Mouse (Mus musculus) MN1 (cell line): ENCODE measurements around the gene Clec1a.
"Not testable (repeated sequence)": the region's sequence is repeated elsewhere in the genome, so short reads cannot be mapped to it uniquely, and the experiment has no call there.

Source experiments
- DNase-seq: peaks from one replicate; pipeline ENCODE4 v3.0.0-alpha.2; 2016; ENCODE audit warnings: low spot score

Gene Clec1a

GRCm38 (mm10) chr6:129451411-129452039 is at the start of gene Clec1a:
Gene Clec1a, minus strand, starts transcription at chr6:129452000.
- DNase-seq: no peak

- not testable (repeated sequence) for DNase-seq
These were observed 47.7 kb upstream of the Clec1a start for GRCm38 (mm10) chr6:129499516-129499915.

GRCm38 (mm10) chr6:129497345-129498218 is 45.8 kb upstream of the Clec1a start:
- no peak for DNase-seq

GRCm38 (mm10) chr6:129494924-129495323 is 43.1 kb upstream of the Clec1a start:
- no peak for DNase-seq

- no peak for DNase-seq
These were observed 28.5 kb upstream of the Clec1a start for GRCm38 (mm10) chr6:129480089-129480958.

GRCm38 (mm10) chr6:129476404-129477126 is 24.8 kb upstream of the Clec1a start:
- no peak for DNase-seq

- DNase-seq: no peak
These were observed 20.8 kb upstream of the Clec1a start for GRCm38 (mm10) chr6:129472627-129473026.

- DNase-seq: no peak
These were observed 19.6 kb upstream of the Clec1a start for GRCm38 (mm10) chr6:129471386-129471785.

GRCm38 (mm10) chr6:129449743-129450142 is 2.1 kb downstream of the Clec1a start:
- DNase-seq: no peak

GRCm38 (mm10) chr6:129438033-129438432 is 13.8 kb downstream of the Clec1a start:
- no peak for DNase-seq

- DNase-seq: no peak
These were observed 15.8 kb downstream of the Clec1a start for GRCm38 (mm10) chr6:129436025-129436424.

GRCm38 (mm10) chr6:129434239-129434638 is 17.6 kb downstream of the Clec1a start:
- DNase-seq: no peak

GRCm38 (mm10) chr6:129427281-129427680 is 24.5 kb downstream of the Clec1a start:
- no peak for DNase-seq

GRCm38 (mm10) chr6:129425812-129426211 is 26.0 kb downstream of the Clec1a start:
- DNase-seq: no peak

GRCm38 (mm10) chr6:129425217-129425616 is 26.6 kb downstream of the Clec1a start:
- DNase-seq: no peak

- peak; percentile 7 for DNase-seq
These were observed 28.1 kb downstream of the Clec1a start for GRCm38 (mm10) chr6:129423734-129424072.

- no peak for DNase-seq
These were observed 28.6 kb downstream of the Clec1a start for GRCm38 (mm10) chr6:129423040-129423733.

GRCm38 (mm10) chr6:129422311-129422710 is 29.5 kb downstream of the Clec1a start:
- no peak for DNase-seq

- no peak for DNase-seq
These were observed 37.6 kb downstream of the Clec1a start for GRCm38 (mm10) chr6:129414177-129414576.

GRCm38 (mm10) chr6:129408562-129408961 is 43.2 kb downstream of the Clec1a start, which contains the start of gene Clec9a:
Gene Clec9a, plus strand, starts transcription at chr6:129408862.
- DNase-seq: no peak

- DNase-seq: no peak
These were observed 44.5 kb downstream of the Clec1a start for GRCm38 (mm10) chr6:129407324-129407723.
